Mouse (Mus musculus): Measurements from ENCODE around the gene Sh3glb1. TPM values are rescaled to one million over a fixed set of nuclear protein-coding genes. Genes with fewer than 3 reads are reported as not detected.

Gene Sh3glb1
- total and polyA plus RNA-seq, 3 experiments, result 51.0 to 337 (median 79.8) TPM

DNA sequence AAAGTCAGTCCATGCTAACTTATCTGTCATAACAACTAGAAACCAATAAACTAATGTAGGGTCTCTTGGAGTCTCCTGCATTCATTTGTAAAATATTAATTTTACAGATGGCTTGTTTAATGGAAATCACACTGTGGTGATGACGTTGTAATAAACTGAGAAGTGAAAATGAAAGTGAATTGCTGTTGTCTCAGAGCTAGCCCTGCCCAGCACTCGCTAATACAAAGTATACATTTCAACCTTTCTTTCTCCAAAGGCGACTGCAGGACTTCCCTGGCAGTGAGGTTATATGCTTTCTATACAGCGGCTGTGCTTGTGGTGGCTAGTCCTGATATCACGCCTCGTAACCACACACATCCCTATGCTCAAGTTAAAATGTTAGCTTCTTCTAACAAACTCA, 16.2 kb downstream of the Sh3glb1 start:
- Histone ChIP-seq H3K9me3 (replicated peaks) (no peaks in the 10 kb centered on the region), H3K4me3 (ENCODE audit: low read depth, low read length) (peak overlapping the region; percentile 42; the same call in 1 of the 2 replicates), H3K36me3 (replicated peaks) (peaks cover 69% of the 10 kb centered on the region), H3K4me1 (ENCODE audit: insufficient read depth, low read depth, low read length) (peaks cover 28% of the 10 kb centered on the region), H3K27me3 (ENCODE audit: insufficient read depth, low read length) (no peaks in the 10 kb centered on the region)
- ATAC-seq (ENCODE audit: extremely low read depth, insufficient number of reproducible peaks, low FRiP score, poor library complexity, severe bottlenecking) (peak; percentile 66), DNase-seq (ENCODE audit: low spot score) (no peak)
- TF ChIP-seq TAL1 (conservative IDR thresholded peaks at IDR 0.05; ENCODE audit: low read depth, low read length) (no peak), GATA2 (IDR thresholded peaks at IDR 0.05; ENCODE audit: borderline replicate concordance, low read depth, low read length) (no peak), CTCF (IDR thresholded peaks at IDR 0.05; ENCODE audit: low read depth, low read length) (no peak), POLR2AphosphoS5 (IDR thresholded peaks at IDR 0.05; ENCODE audit: insufficient replicate concordance, low read depth, low read length) (no peak), GATA1 (IDR thresholded peaks at IDR 0.05; ENCODE audit: borderline replicate concordance, low read length) (no peak)

DNA sequence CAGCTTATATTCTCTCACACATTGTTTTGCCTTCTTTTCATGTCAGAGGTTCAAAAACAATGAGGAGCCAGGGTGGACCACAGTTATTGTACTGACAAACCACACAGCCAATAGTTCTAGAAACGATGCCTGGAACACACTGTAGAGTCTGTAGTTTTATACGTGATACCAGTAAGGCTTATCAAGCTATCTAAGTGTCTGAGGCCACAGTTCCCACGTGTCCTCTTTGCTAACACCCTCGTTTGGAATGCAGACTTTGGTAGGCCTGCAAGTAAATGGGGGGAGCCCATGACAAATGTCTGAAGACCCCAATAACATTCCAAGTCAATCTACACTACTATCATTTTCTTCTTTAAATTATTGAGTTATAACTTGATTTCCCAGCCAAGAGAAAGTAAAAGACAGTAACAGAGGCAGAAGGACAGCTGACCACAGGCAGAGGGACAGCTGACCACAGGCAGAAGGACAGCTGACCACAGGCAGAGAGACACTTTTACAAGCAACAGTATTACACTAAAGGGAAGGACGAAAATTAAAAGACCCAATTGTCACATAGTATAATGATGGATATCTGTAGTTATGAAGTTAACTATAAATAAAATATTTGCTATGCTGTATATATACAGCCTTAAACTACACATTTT, 21.2 kb downstream of the Sh3glb1 start:
- Histone ChIP-seq H3K36me3 (replicated peaks) (peaks cover 76% of the 10 kb centered on the region), H3K4me1 (ENCODE audit: insufficient read depth, low read depth, low read length) (peaks cover 52% of the 10 kb centered on the region), H3K9me3 (replicated peaks) (no peaks in the 10 kb centered on the region), H3K4me3 (ENCODE audit: low read depth, low read length) (no peak overlapping the region), H3K27me3 (ENCODE audit: insufficient read depth, low read length) (no peaks in the 10 kb centered on the region)
- DNase-seq (ENCODE audit: low spot score) (no peak), ATAC-seq (ENCODE audit: extremely low read depth, insufficient number of reproducible peaks, low FRiP score, poor library complexity, severe bottlenecking) (no peak)
- TF ChIP-seq TAL1 (conservative IDR thresholded peaks at IDR 0.05; ENCODE audit: low read depth, low read length), result no peak
- no peak for TF ChIP-seq GATA1 (IDR thresholded peaks at IDR 0.05; ENCODE audit: borderline replicate concordance, low read length)
- TF ChIP-seq POLR2AphosphoS5 (IDR thresholded peaks at IDR 0.05; ENCODE audit: insufficient replicate concordance, low read depth, low read length), result no peak
- TF ChIP-seq CTCF (IDR thresholded peaks at IDR 0.05; ENCODE audit: low read depth, low read length), result no peak
- no peak for TF ChIP-seq GATA2 (IDR thresholded peaks at IDR 0.05; ENCODE audit: borderline replicate concordance, low read depth, low read length)

DNA sequence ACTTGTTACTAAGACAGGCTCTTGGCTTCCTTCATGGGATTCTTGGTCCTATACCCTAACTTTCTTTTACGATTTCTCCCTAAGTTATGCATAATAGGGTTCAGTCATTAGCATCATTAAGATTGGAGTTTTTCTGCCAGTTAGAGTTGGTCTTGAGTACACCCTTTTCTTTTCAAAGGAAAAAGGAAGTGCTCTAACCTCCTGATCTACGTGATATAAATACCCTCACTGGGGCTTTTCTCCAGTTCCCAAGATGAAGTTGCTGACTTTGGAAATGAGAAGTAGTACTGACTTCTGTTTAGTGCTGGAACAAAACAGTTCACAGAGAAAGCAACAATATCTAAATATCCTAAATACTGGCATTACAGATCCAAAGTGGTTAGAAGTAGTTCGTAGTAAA, 22.2 kb downstream of the Sh3glb1 start:
- TF ChIP-seq POLR2AphosphoS5 (IDR thresholded peaks at IDR 0.05; ENCODE audit: insufficient replicate concordance, low read depth, low read length) (no peak), GATA1 (IDR thresholded peaks at IDR 0.05; ENCODE audit: borderline replicate concordance, low read length) (no peak), TAL1 (conservative IDR thresholded peaks at IDR 0.05; ENCODE audit: low read depth, low read length) (no peak), GATA2 (IDR thresholded peaks at IDR 0.05; ENCODE audit: borderline replicate concordance, low read depth, low read length) (no peak), CTCF (IDR thresholded peaks at IDR 0.05; ENCODE audit: low read depth, low read length) (no peak)
- DNase-seq (ENCODE audit: low spot score) (peak; percentile 20), ATAC-seq (ENCODE audit: extremely low read depth, insufficient number of reproducible peaks, low FRiP score, poor library complexity, severe bottlenecking) (0 out of 2 replicates have a peak, but pooled peaks have one; percentile 19)
- Histone ChIP-seq H3K9me3 (replicated peaks) (no peaks in the 10 kb centered on the region), H3K27me3 (ENCODE audit: insufficient read depth, low read length) (no peaks in the 10 kb centered on the region), H3K4me3 (ENCODE audit: low read depth, low read length) (no peak overlapping the region), H3K4me1 (ENCODE audit: insufficient read depth, low read depth, low read length) (peaks cover 52% of the 10 kb centered on the region), H3K36me3 (replicated peaks) (peaks cover 77% of the 10 kb centered on the region)

DNA sequence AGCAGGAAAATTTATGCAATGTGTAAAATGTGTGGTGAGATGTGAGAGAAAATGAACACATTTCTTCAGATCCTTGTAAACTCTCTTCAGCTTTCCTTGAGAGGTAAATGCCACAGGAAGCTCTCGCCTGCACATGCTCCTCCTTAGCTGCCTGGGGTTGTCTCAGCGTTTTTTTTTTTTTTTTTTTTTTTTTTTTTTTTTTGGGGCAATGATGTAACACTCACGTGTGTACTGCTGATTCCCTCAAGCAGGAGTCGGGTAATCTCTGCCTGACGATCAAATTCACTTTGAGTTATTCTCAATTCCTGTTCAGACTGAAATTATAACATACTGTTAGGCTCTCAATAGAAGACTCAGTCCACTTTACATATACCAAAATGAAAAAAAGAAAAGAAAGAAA, 23.0 kb downstream of the Sh3glb1 start:
- H3K4me3 ChIP-seq (ENCODE audit: low read depth, low read length), result no peak overlapping the region
- no peaks in the 10 kb centered on the region for H3K9me3 ChIP-seq (replicated peaks)
- H3K27me3 ChIP-seq (ENCODE audit: insufficient read depth, low read length), result no peaks in the 10 kb centered on the region
- DNase-seq (ENCODE audit: low spot score), result no peak
- H3K4me1 ChIP-seq (ENCODE audit: insufficient read depth, low read depth, low read length), result peaks cover 52% of the 10 kb centered on the region
- peak; percentile 51; the same call in 1 of the 2 replicates for ATAC-seq (ENCODE audit: extremely low read depth, insufficient number of reproducible peaks, low FRiP score, poor library complexity, severe bottlenecking)
- H3K36me3 ChIP-seq (replicated peaks), result peaks cover 76% of the 10 kb centered on the region
- TF ChIP-seq GATA2 (IDR thresholded peaks at IDR 0.05; ENCODE audit: borderline replicate concordance, low read depth, low read length) (no peak), POLR2AphosphoS5 (IDR thresholded peaks at IDR 0.05; ENCODE audit: insufficient replicate concordance, low read depth, low read length) (no peak), GATA1 (IDR thresholded peaks at IDR 0.05; ENCODE audit: borderline replicate concordance, low read length) (no peak), CTCF (IDR thresholded peaks at IDR 0.05; ENCODE audit: low read depth, low read length) (no peak), TAL1 (conservative IDR thresholded peaks at IDR 0.05; ENCODE audit: low read depth, low read length) (no peak)

DNA sequence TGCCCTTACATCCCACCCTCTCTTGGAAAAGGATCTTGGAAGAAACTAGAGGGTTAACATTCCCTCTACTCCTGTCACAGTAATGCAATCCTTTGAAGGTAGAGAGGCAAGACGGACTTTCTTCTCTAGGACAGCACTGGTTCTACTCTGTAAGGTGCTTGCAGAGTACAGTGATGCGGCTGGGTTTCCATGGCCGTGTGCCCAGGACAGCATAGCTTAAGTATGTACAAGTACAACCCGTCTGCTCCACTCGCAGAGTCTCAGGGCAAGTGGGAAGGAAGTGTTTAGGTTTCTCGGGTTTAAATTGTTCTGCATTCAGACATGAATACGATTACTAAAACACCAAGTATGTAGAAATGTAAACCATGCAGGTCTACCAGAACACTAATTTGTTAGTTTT, 25.2 kb downstream of the Sh3glb1 start:
- no peaks in the 10 kb centered on the region for H3K9me3 ChIP-seq (replicated peaks)
- H3K4me1 ChIP-seq (ENCODE audit: insufficient read depth, low read depth, low read length), result peaks cover 48% of the 10 kb centered on the region
- H3K36me3 ChIP-seq (replicated peaks), result peaks cover 73% of the 10 kb centered on the region
- ATAC-seq (ENCODE audit: extremely low read depth, insufficient number of reproducible peaks, low FRiP score, poor library complexity, severe bottlenecking) (no peak), DNase-seq (ENCODE audit: low spot score) (no peak)
- H3K4me3 ChIP-seq (ENCODE audit: low read depth, low read length), result no peak overlapping the region
- no peaks in the 10 kb centered on the region for H3K27me3 ChIP-seq (ENCODE audit: insufficient read depth, low read length)
- TF ChIP-seq CTCF (IDR thresholded peaks at IDR 0.05; ENCODE audit: low read depth, low read length) (no peak), GATA1 (IDR thresholded peaks at IDR 0.05; ENCODE audit: borderline replicate concordance, low read length) (no peak), GATA2 (IDR thresholded peaks at IDR 0.05; ENCODE audit: borderline replicate concordance, low read depth, low read length) (no peak), POLR2AphosphoS5 (IDR thresholded peaks at IDR 0.05; ENCODE audit: insufficient replicate concordance, low read depth, low read length) (no peak), TAL1 (conservative IDR thresholded peaks at IDR 0.05; ENCODE audit: low read depth, low read length) (no peak)

DNA sequence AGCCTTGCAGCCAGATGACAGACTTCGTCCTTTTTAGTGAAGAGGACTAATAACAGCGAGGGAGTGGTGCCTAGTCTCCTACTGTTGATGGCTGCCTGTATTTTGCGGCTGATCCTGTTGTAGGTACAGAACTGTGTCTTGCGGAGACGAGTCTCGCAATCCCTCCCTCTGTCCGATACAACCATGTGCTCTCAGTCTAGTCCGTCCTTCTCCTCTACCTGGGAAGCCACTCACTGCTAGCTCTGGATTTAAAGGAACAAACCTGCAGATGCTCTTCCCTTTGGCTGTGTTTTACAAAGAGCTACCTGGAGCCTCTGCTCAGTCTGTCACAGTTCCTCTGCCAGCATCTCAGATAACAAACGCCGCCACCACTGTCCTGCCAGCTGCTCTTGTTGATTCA, 26.1 kb downstream of the Sh3glb1 start:
- Histone ChIP-seq H3K36me3 (replicated peaks) (peaks cover 70% of the 10 kb centered on the region), H3K9me3 (replicated peaks) (no peaks in the 10 kb centered on the region), H3K4me1 (ENCODE audit: insufficient read depth, low read depth, low read length) (peaks cover 47% of the 10 kb centered on the region), H3K4me3 (ENCODE audit: low read depth, low read length) (no peak overlapping the region), H3K27me3 (ENCODE audit: insufficient read depth, low read length) (no peaks in the 10 kb centered on the region)
- ATAC-seq (ENCODE audit: extremely low read depth, insufficient number of reproducible peaks, low FRiP score, poor library complexity, severe bottlenecking) (no peak), DNase-seq (ENCODE audit: low spot score) (no peak)
- TF ChIP-seq CTCF (IDR thresholded peaks at IDR 0.05; ENCODE audit: low read depth, low read length), result no peak
- no peak for TF ChIP-seq GATA1 (IDR thresholded peaks at IDR 0.05; ENCODE audit: borderline replicate concordance, low read length)
- no peak for TF ChIP-seq POLR2AphosphoS5 (IDR thresholded peaks at IDR 0.05; ENCODE audit: insufficient replicate concordance, low read depth, low read length)
- TF ChIP-seq GATA2 (IDR thresholded peaks at IDR 0.05; ENCODE audit: borderline replicate concordance, low read depth, low read length), result no peak
- no peak for TF ChIP-seq TAL1 (conservative IDR thresholded peaks at IDR 0.05; ENCODE audit: low read depth, low read length)
